Mouse (Mus musculus) frontal cortex, adult 2 months (tissue): ENCODE measurements around the gene Crybg1. TPM values are rescaled to one million over a fixed set of nuclear protein-coding genes. Genes with fewer than 3 reads are reported as not detected.

ENCODE experiments used
- DNase-seq, 2 experiments: peaks; one replicate each; pipeline ENCODE4 v3.0.0; 2022; ENCODE audit warnings: low spot score in 1 of 2; ENCODE audit errors: extremely low spot score in 1 of 2
- polyA plus RNA-seq: library from polyadenylated mRNA; depleted of rRNA; stranded (reverse); fragments of >200 nt; gene quantifications from 2 replicates; pipeline ENCODE4 v1.2.3, GENCODE M21; 2012; rRNA removed

Gene Crybg1
- polyA plus RNA-seq, 1 experiment = 2.5 TPM

GRCm38 (mm10) chr10:43901578-43902194 is 247.0 kb downstream of the Crybg1 start, which contains the start of the genes Qrsl1 and Rtn4ip1:
Gene Qrsl1, minus strand, starts transcription at chr10:43901745.
Gene Rtn4ip1, plus strand, starts transcription at chr10:43901807.
- peak; percentile 88 to 97 for DNase-seq

GRCm38 (mm10) chr10:43900883-43901570 is 247.6 kb downstream of the Crybg1 start:
- DNase-seq = no peak

Other genes with a start within 250 kb of the Crybg1 start
- 20.7 and 21.3 TPM in 2 replicates for gene Qrsl1, start 247.1 kb downstream of the Crybg1 start, polyA plus RNA-seq
- 14.3 and 15.1 TPM in 2 replicates for gene Rtn4ip1, start 247.0 kb downstream of the Crybg1 start, polyA plus RNA-seq
- 19.0 and 19.3 TPM in 2 replicates for gene Atg5, start 119.5 kb upstream of the Crybg1 start, polyA plus RNA-seq